Mouse (Mus musculus) testis, adult 2 months (tissue): ENCODE measurements around the gene Poc1b.

ENCODE experiments used
- CTCF ChIP-seq: fragments of 200-500 bp; IDR thresholded peaks from 2 replicates; pipeline ENCODE4 v1.5.1; 2012; ENCODE audit warnings: low read depth, mild to moderate bottlenecking, inconsistent platforms, low read length, moderate library complexity; ENCODE audit not compliant: control insufficient read depth, insufficient read depth, insufficient replicate concordance
- POLR2A ChIP-seq: fragments of 200-500 bp; IDR thresholded peaks from 2 replicates; pipeline ENCODE4 v1.6.1; 2012; ENCODE audit warnings: low read depth, mild to moderate bottlenecking, inconsistent platforms, low read length, moderate library complexity; ENCODE audit not compliant: control insufficient read depth

DNA sequence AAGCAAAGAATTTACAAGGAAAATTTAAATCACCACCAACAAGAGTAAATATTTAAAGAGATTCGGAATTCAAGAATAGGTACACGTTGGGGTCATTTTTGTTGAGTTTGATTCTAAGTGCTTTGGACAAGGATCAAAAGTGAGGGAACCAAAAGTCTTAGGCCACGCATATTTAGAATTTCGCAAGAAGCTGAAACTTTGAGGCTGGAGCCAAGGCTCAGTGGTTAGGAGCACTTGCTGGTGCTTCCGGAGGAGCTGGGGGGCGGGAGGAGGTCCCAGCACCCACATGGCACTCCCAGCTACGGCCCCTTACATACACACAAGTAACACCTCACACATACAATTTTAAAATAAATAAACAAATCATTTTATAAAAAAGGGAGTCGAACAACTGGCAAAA is 39.8 kb downstream of the Poc1b start:
- TF ChIP-seq CTCF (no peak), POLR2A (no peak)
